Mouse (Mus musculus): ENCODE data around the gene Ddost. TPM values are rescaled to one million over a fixed set of nuclear protein-coding genes. Genes with fewer than 3 reads are reported as not detected.
A peak's percentile ranks its signal among the peaks of the same experiment; 100 is the strongest.
"Not testable (repeated sequence)": the region's sequence is repeated elsewhere in the genome, so short reads cannot be mapped to it uniquely, and the experiment has no call there.

Ddost gene
- polyA plus RNA-seq, 1 experiment from 2014 or later: 269 TPM

GRCm38 (mm10) chr4:138324451-138324850 is 19.9 kb downstream of the Ddost start:
- no peak for ATAC-seq (replicated peaks; ENCODE audit: insufficient number of reproducible peaks, low FRiP score, low TSS enrichment)
- H3K4me3 ChIP-seq (ENCODE audit: low read depth, low read length): no peak overlapping the region
- peak overlapping the region; percentile 90 for H3K27ac ChIP-seq (ENCODE audit: low read depth, low read length)
- H3K9me3 ChIP-seq (replicated peaks; ENCODE audit: control insufficient read depth, low read length): no peaks in the 10 kb centered on the region
- 96% methylated on average over 3 of the region's 3 CpGs for WGBS (ENCODE audit: insufficient replicate concordance)
- H3K27me3 ChIP-seq (ENCODE audit: control insufficient read depth, insufficient read depth, low read length): no peaks in the 10 kb centered on the region
- H3K36me3 ChIP-seq (ENCODE audit: control insufficient read depth, insufficient read depth, low read length): no peaks in the 10 kb centered on the region
- H3K4me2 ChIP-seq: no peak overlapping the region
- peaks cover 22% of the 10 kb centered on the region for H3K4me1 ChIP-seq (ENCODE audit: control insufficient read depth, insufficient read depth, low read length)
- H3K9ac ChIP-seq (ENCODE audit: low read depth, low read length): no peak overlapping the region

GRCm38 (mm10) chr4:138325466-138326076 is 21.0 kb downstream of the Ddost start:
- H3K27me3 ChIP-seq (ENCODE audit: control insufficient read depth, insufficient read depth, low read length): no peaks in the 10 kb centered on the region; the same call in 1 of the 2 replicates
- under 1% methylated on average over 45 of the region's 45 CpGs for WGBS (ENCODE audit: insufficient replicate concordance)
- no peaks in the 10 kb centered on the region for H3K9me3 ChIP-seq (replicated peaks; ENCODE audit: control insufficient read depth, low read length)
- H3K4me2 ChIP-seq: peak overlapping the region; percentile 64
- peak overlapping the region; percentile 92 for H3K9ac ChIP-seq (ENCODE audit: low read depth, low read length)
- ATAC-seq (replicated peaks; ENCODE audit: insufficient number of reproducible peaks, low FRiP score, low TSS enrichment): peak; percentile 93
- peaks cover 22% of the 10 kb centered on the region for H3K4me1 ChIP-seq (ENCODE audit: control insufficient read depth, insufficient read depth, low read length)
- peak overlapping the region; percentile 72 for H3K4me3 ChIP-seq (ENCODE audit: low read depth, low read length)
- no peaks in the 10 kb centered on the region for H3K36me3 ChIP-seq (ENCODE audit: control insufficient read depth, insufficient read depth, low read length)
- H3K27ac ChIP-seq (ENCODE audit: low read depth, low read length): peak overlapping the region; percentile 97

- 3% methylated on average over 41 of the region's 41 CpGs for WGBS (ENCODE audit: insufficient replicate concordance)
- Histone ChIP-seq H3K4me1 (ENCODE audit: control insufficient read depth, insufficient read depth, low read length) (peaks cover 22% of the 10 kb centered on the region), H3K9ac (ENCODE audit: low read depth, low read length) (peak within 1 kb of the TSS; percentile 92), H3K4me3 (ENCODE audit: low read depth, low read length) (peak within 1 kb of the TSS; percentile 72), H3K36me3 (ENCODE audit: control insufficient read depth, insufficient read depth, low read length) (no peaks in the 10 kb centered on the region), H3K9me3 (replicated peaks; ENCODE audit: control insufficient read depth, low read length) (no peaks in the 10 kb centered on the region), H3K4me2 (peak within 1 kb of the TSS; percentile 64), H3K27me3 (ENCODE audit: control insufficient read depth, insufficient read depth, low read length) (peaks cover 5% of the 10 kb centered on the region), H3K27ac (ENCODE audit: low read depth, low read length) (peak within 1 kb of the TSS; percentile 97)
- peak; percentile 75 for ATAC-seq (replicated peaks; ENCODE audit: insufficient number of reproducible peaks, low FRiP score, low TSS enrichment)
These were observed 21.7 kb downstream of the Ddost start, which contains the start of gene Pink1 for GRCm38 (mm10) chr4:138326077-138326695. Pink1 (minus strand) TSS chr4:138326307.

GRCm38 (mm10) chr4:138327155-138327554 is 22.6 kb downstream of the Ddost start:
- H3K27ac ChIP-seq (ENCODE audit: low read depth, low read length); H3K4me3 ChIP-seq (ENCODE audit: low read depth, low read length); H3K4me2 ChIP-seq; H3K36me3 ChIP-seq (ENCODE audit: control insufficient read depth, insufficient read depth, low read length); H3K9ac ChIP-seq (ENCODE audit: low read depth, low read length); H3K9me3 ChIP-seq (replicated peaks; ENCODE audit: control insufficient read depth, low read length); ATAC-seq (replicated peaks; ENCODE audit: insufficient number of reproducible peaks, low FRiP score, low TSS enrichment): not testable (repeated sequence)
- Histone ChIP-seq H3K27me3 (ENCODE audit: control insufficient read depth, insufficient read depth, low read length) (peaks cover 13% of the 10 kb centered on the region), H3K4me1 (ENCODE audit: control insufficient read depth, insufficient read depth, low read length) (peaks cover 16% of the 10 kb centered on the region)
- 58% methylated on average over 7 of the region's 12 CpGs for WGBS (ENCODE audit: insufficient replicate concordance)

GRCm38 (mm10) chr4:138327891-138328470 is 23.5 kb downstream of the Ddost start:
- Histone ChIP-seq H3K4me3 (ENCODE audit: low read depth, low read length) (peak overlapping the region; percentile 26; the same call in 1 of the 2 replicates), H3K4me1 (ENCODE audit: control insufficient read depth, insufficient read depth, low read length) (peaks cover 13% of the 10 kb centered on the region), H3K9ac (ENCODE audit: low read depth, low read length) (no peak overlapping the region), H3K9me3 (replicated peaks; ENCODE audit: control insufficient read depth, low read length) (no peaks in the 10 kb centered on the region), H3K4me2 (peak overlapping the region; percentile 51), H3K27me3 (ENCODE audit: control insufficient read depth, insufficient read depth, low read length) (peaks cover 18% of the 10 kb centered on the region), H3K27ac (ENCODE audit: low read depth, low read length) (no peak overlapping the region; the same call in 1 of the 2 replicates), H3K36me3 (ENCODE audit: control insufficient read depth, insufficient read depth, low read length) (no peaks in the 10 kb centered on the region)
- WGBS (ENCODE audit: insufficient replicate concordance): 72% methylated on average over 7 of the region's 7 CpGs
- ATAC-seq (replicated peaks; ENCODE audit: insufficient number of reproducible peaks, low FRiP score, low TSS enrichment): no peak

GRCm38 (mm10) chr4:138330264-138330671 is 25.7 kb downstream of the Ddost start:
- 18% methylated on average over 15 of the region's 15 CpGs for WGBS (ENCODE audit: insufficient replicate concordance)
- peaks cover 18% of the 10 kb centered on the region for H3K27me3 ChIP-seq (ENCODE audit: control insufficient read depth, insufficient read depth, low read length)
- H3K36me3 ChIP-seq (ENCODE audit: control insufficient read depth, insufficient read depth, low read length): no peaks in the 10 kb centered on the region
- H3K9me3 ChIP-seq (replicated peaks; ENCODE audit: control insufficient read depth, low read length): no peaks in the 10 kb centered on the region
- H3K4me3 ChIP-seq (ENCODE audit: low read depth, low read length): no peak overlapping the region
- H3K4me2 ChIP-seq: no peak overlapping the region
- H3K4me1 ChIP-seq (ENCODE audit: control insufficient read depth, insufficient read depth, low read length): peaks cover 2% of the 10 kb centered on the region; the same call in 1 of the 2 replicates
- H3K9ac ChIP-seq (ENCODE audit: low read depth, low read length): no peak overlapping the region
- no peak for ATAC-seq (replicated peaks; ENCODE audit: insufficient number of reproducible peaks, low FRiP score, low TSS enrichment)
- no peak overlapping the region for H3K27ac ChIP-seq (ENCODE audit: low read depth, low read length)

- Histone ChIP-seq H3K4me2 (no peak overlapping the region), H3K9ac (ENCODE audit: low read depth, low read length) (no peak overlapping the region), H3K4me3 (ENCODE audit: low read depth, low read length) (no peak overlapping the region), H3K36me3 (ENCODE audit: control insufficient read depth, insufficient read depth, low read length) (no peaks in the 10 kb centered on the region), H3K27ac (ENCODE audit: low read depth, low read length) (no peak overlapping the region), H3K4me1 (ENCODE audit: control insufficient read depth, insufficient read depth, low read length) (no peaks in the 10 kb centered on the region), H3K27me3 (ENCODE audit: control insufficient read depth, insufficient read depth, low read length) (peaks cover 18% of the 10 kb centered on the region), H3K9me3 (replicated peaks; ENCODE audit: control insufficient read depth, low read length) (no peaks in the 10 kb centered on the region)
- no peak for ATAC-seq (replicated peaks; ENCODE audit: insufficient number of reproducible peaks, low FRiP score, low TSS enrichment)
- 68% methylated on average over 9 of the region's 9 CpGs for WGBS (ENCODE audit: insufficient replicate concordance)
These were observed 27.1 kb downstream of the Ddost start for GRCm38 (mm10) chr4:138331647-138332046.

- no peak for ATAC-seq (replicated peaks; ENCODE audit: insufficient number of reproducible peaks, low FRiP score, low TSS enrichment)
- no peaks in the 10 kb centered on the region for H3K9me3 ChIP-seq (replicated peaks; ENCODE audit: control insufficient read depth, low read length)
- no peak overlapping the region for H3K4me2 ChIP-seq
- H3K36me3 ChIP-seq (ENCODE audit: control insufficient read depth, insufficient read depth, low read length): no peaks in the 10 kb centered on the region
- no peak overlapping the region for H3K4me3 ChIP-seq (ENCODE audit: low read depth, low read length)
- peaks cover 18% of the 10 kb centered on the region for H3K27me3 ChIP-seq (ENCODE audit: control insufficient read depth, insufficient read depth, low read length)
- H3K4me1 ChIP-seq (ENCODE audit: control insufficient read depth, insufficient read depth, low read length): no peaks in the 10 kb centered on the region
- H3K27ac ChIP-seq (ENCODE audit: low read depth, low read length): no peak overlapping the region
- H3K9ac ChIP-seq (ENCODE audit: low read depth, low read length): no peak overlapping the region
- 84% methylated on average over 4 of the region's 4 CpGs for WGBS (ENCODE audit: insufficient replicate concordance)
These were observed 28.6 kb downstream of the Ddost start for GRCm38 (mm10) chr4:138333135-138333534.

Measured in heart, embryonic 11.5 days (tissue).